Mouse (Mus musculus): Measurements from ENCODE around the gene Barx2. TPM values are rescaled to one million over a fixed set of nuclear protein-coding genes. Genes with fewer than 3 reads are reported as not detected.

Gene Barx2
- polyA plus RNA-seq, 1 experiment from 2014 or later, result not detected

GRCm38 (mm10) chr9:31925830-31926624 is 12.8 kb upstream of the Barx2 start:
- Histone ChIP-seq H3K4me1 (no peaks in the 10 kb centered on the region), H3K27me3 (0 out of 2 replicates have a peak, but pooled peaks cover 4% of the 10 kb centered on the region), H3K36me3 (no peaks in the 10 kb centered on the region), H3K9ac (replicated peaks) (no peak overlapping the region), H3K4me3 (no peak overlapping the region), H3K9me3 (no peaks in the 10 kb centered on the region), H3K4me2 (replicated peaks) (0 out of 2 replicates have a peak overlapping the region, but pooled peaks have one; percentile 18), H3K27ac (replicated peaks) (no peak overlapping the region)
- peak; percentile 88 for ATAC-seq (ENCODE audit: low FRiP score, low read depth)
- 23% methylated on average over 22 of the region's 22 CpGs for WGBS

- no peaks in the 10 kb centered on the region for H3K36me3 ChIP-seq
- no peaks in the 10 kb centered on the region for H3K4me1 ChIP-seq
- no peaks in the 10 kb centered on the region for H3K9me3 ChIP-seq
- H3K4me3 ChIP-seq, result no peak overlapping the region
- H3K9ac ChIP-seq (replicated peaks), result no peak overlapping the region
- peaks cover 18% of the 10 kb centered on the region for H3K27me3 ChIP-seq
- ATAC-seq (ENCODE audit: low FRiP score, low read depth), result no peak
- H3K27ac ChIP-seq (replicated peaks), result no peak overlapping the region
- 86% methylated on average over 7 of the region's 7 CpGs for WGBS
- H3K4me2 ChIP-seq (replicated peaks), result no peak overlapping the region
Observed at GRCm38 (mm10) chr9:31923529-31923928, 10.3 kb upstream of the Barx2 start.

GRCm38 (mm10) chr9:31919802-31920201 is 6.5 kb upstream of the Barx2 start:
- Histone ChIP-seq H3K4me3 (no peak overlapping the region), H3K27me3 (peaks cover 47% of the 10 kb centered on the region), H3K36me3 (no peaks in the 10 kb centered on the region), H3K27ac (replicated peaks) (no peak overlapping the region), H3K9ac (replicated peaks) (no peak overlapping the region), H3K4me1 (peaks cover 2% of the 10 kb centered on the region), H3K4me2 (replicated peaks) (no peak overlapping the region), H3K9me3 (no peaks in the 10 kb centered on the region)
- 68% methylated on average over 1 of the region's 1 CpGs for WGBS
- ATAC-seq (ENCODE audit: low FRiP score, low read depth), result no peak

- Histone ChIP-seq H3K4me3 (no peak overlapping the region), H3K27me3 (peaks cover 79% of the 10 kb centered on the region), H3K36me3 (no peaks in the 10 kb centered on the region), H3K4me1 (peaks cover 23% of the 10 kb centered on the region), H3K9ac (replicated peaks) (no peak overlapping the region), H3K27ac (replicated peaks) (no peak overlapping the region), H3K4me2 (replicated peaks) (no peak overlapping the region), H3K9me3 (no peaks in the 10 kb centered on the region)
- WGBS, result 4% methylated on average over 9 of the region's 9 CpGs
- ATAC-seq (ENCODE audit: low FRiP score, low read depth), result no peak
Observed at GRCm38 (mm10) chr9:31916421-31916820, 3.2 kb upstream of the Barx2 start.

GRCm38 (mm10) chr9:31914871-31915270 is 1.6 kb upstream of the Barx2 start:
- Histone ChIP-seq H3K4me2 (replicated peaks) (peak overlapping the region; percentile 96), H3K4me3 (peak overlapping the region; percentile 57), H3K36me3 (no peaks in the 10 kb centered on the region), H3K4me1 (peaks cover 23% of the 10 kb centered on the region), H3K27ac (replicated peaks) (no peak overlapping the region), H3K27me3 (peaks cover 91% of the 10 kb centered on the region), H3K9me3 (no peaks in the 10 kb centered on the region), H3K9ac (replicated peaks) (no peak overlapping the region)
- ATAC-seq (ENCODE audit: low FRiP score, low read depth), result peak; percentile 23; the same call in 1 of the 2 replicates
- WGBS, result under 1% methylated on average over 34 of the region's 34 CpGs

GRCm38 (mm10) chr9:31913739-31914591 is 703 bp upstream of the Barx2 start:
- Histone ChIP-seq H3K27ac (replicated peaks) (no peak overlapping the region), H3K9me3 (no peaks in the 10 kb centered on the region), H3K36me3 (no peaks in the 10 kb centered on the region), H3K27me3 (peaks cover 83% of the 10 kb centered on the region), H3K9ac (replicated peaks) (0 out of 2 replicates have a peak overlapping the region, but pooled peaks have one; percentile 8), H3K4me2 (replicated peaks) (peak overlapping the region; percentile 96), H3K4me3 (peak overlapping the region; percentile 57), H3K4me1 (peaks cover 23% of the 10 kb centered on the region)
- ATAC-seq (ENCODE audit: low FRiP score, low read depth), result 0 out of 2 replicates have a peak, but pooled peaks have one; percentile 27
- WGBS, result under 1% methylated on average over 54 of the region's 54 CpGs

- Histone ChIP-seq H3K4me3 (peak overlapping the region; percentile 57), H3K9me3 (no peaks in the 10 kb centered on the region), H3K4me1 (peaks cover 23% of the 10 kb centered on the region), H3K27me3 (peaks cover 81% of the 10 kb centered on the region), H3K36me3 (no peaks in the 10 kb centered on the region), H3K9ac (replicated peaks) (no peak overlapping the region), H3K4me2 (replicated peaks) (peak overlapping the region; percentile 96), H3K27ac (replicated peaks) (no peak overlapping the region)
- WGBS, result 3% methylated on average over 16 of the region's 16 CpGs
- ATAC-seq (ENCODE audit: low FRiP score, low read depth), result no peak
Observed at GRCm38 (mm10) chr9:31912553-31912920, 725 bp downstream of the Barx2 start.

GRCm38 (mm10) chr9:31910221-31910620 is 3.0 kb downstream of the Barx2 start:
- Histone ChIP-seq H3K9ac (replicated peaks) (no peak overlapping the region), H3K27ac (replicated peaks) (no peak overlapping the region), H3K36me3 (no peaks in the 10 kb centered on the region), H3K9me3 (no peaks in the 10 kb centered on the region), H3K27me3 (peaks cover 68% of the 10 kb centered on the region), H3K4me1 (peaks cover 23% of the 10 kb centered on the region), H3K4me3 (no peak overlapping the region), H3K4me2 (replicated peaks) (no peak overlapping the region)
- WGBS, result 35% methylated on average over 5 of the region's 5 CpGs
- no peak for ATAC-seq (ENCODE audit: low FRiP score, low read depth)

GRCm38 (mm10) chr9:31901781-31902180 is 11.5 kb downstream of the Barx2 start:
- H3K4me2 ChIP-seq (replicated peaks), result no peak overlapping the region
- no peak for ATAC-seq (ENCODE audit: low FRiP score, low read depth)

GRCm38 (mm10) chr9:31894775-31895320 is 18.4 kb downstream of the Barx2 start:
- 43% methylated on average over 10 of the region's 10 CpGs for whole genome bisulfite sequencing
- Histone ChIP-seq H3K9me3 (no peaks in the 10 kb centered on the region), H3K9ac (replicated peaks) (no peak overlapping the region), H3K27me3 (peaks cover 7% of the 10 kb centered on the region; the same call in 1 of the 2 replicates), H3K4me1 (peaks cover 5% of the 10 kb centered on the region), H3K4me3 (no peak overlapping the region), H3K36me3 (no peaks in the 10 kb centered on the region), H3K27ac (replicated peaks) (no peak overlapping the region), H3K4me2 (replicated peaks) (0 out of 2 replicates have a peak overlapping the region, but pooled peaks have one; percentile 12)
- ATAC-seq (ENCODE audit: low FRiP score, low read depth), result 0 out of 2 replicates have a peak, but pooled peaks have one; percentile 16

More at GRCm38 (mm10) chr9:31901781-31902180, 11.5 kb downstream of the Barx2 start:
- peaks cover 3% of the 10 kb centered on the region; the same call in 1 of the 2 replicates for H3K4me1 ChIP-seq
- H3K4me3 ChIP-seq, result no peak overlapping the region
- H3K9ac ChIP-seq (replicated peaks), result no peak overlapping the region
- WGBS, result 82% methylated on average over 2 of the region's 2 CpGs
- H3K9me3 ChIP-seq, result no peaks in the 10 kb centered on the region
- no peak overlapping the region for H3K27ac ChIP-seq (replicated peaks)
- peaks cover 15% of the 10 kb centered on the region for H3K27me3 ChIP-seq
- H3K36me3 ChIP-seq, result no peaks in the 10 kb centered on the region

- H3K27ac ChIP-seq (replicated peaks), result no peak overlapping the region
- H3K9ac ChIP-seq (replicated peaks), result no peak overlapping the region
- H3K4me2 ChIP-seq (replicated peaks), result no peak overlapping the region
- 0 out of 2 replicates have a peak, but pooled peaks cover 4% of the 10 kb centered on the region for H3K27me3 ChIP-seq
- WGBS, result 84% methylated on average over 4 of the region's 4 CpGs
- no peaks in the 10 kb centered on the region for H3K36me3 ChIP-seq
- H3K4me3 ChIP-seq, result no peak overlapping the region
- no peaks in the 10 kb centered on the region for H3K4me1 ChIP-seq
- no peak for ATAC-seq (ENCODE audit: low FRiP score, low read depth)
- no peaks in the 10 kb centered on the region for H3K9me3 ChIP-seq
Observed at GRCm38 (mm10) chr9:31888333-31888732, 24.9 kb downstream of the Barx2 start.
